Mouse (Mus musculus): ENCODE results near the gene Arf5.

Gene Arf5

DNA sequence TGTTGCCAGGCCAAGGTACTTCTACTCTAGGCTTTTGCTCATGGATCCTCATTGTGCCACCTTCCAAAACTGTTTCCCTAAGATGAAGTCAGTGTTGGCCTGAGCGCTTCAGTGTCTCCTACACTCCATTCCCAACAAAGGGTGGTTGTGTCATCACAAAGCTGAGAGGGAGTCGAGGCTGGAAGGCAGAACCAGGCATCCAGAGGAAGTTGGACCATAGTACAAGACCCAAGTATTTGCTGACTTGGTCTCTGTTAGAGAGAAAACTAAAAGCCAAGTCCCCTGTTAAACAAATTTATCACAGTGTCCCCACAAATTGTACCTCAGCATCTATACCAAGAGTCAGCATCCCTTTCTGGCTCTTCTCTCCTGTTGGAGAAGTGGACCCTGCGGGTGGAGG lies 4.9 kb downstream of the Arf5 start, which contains the start of gene Gcc1:
Gene Gcc1, minus strand, starts transcription at position 101 of the 400 bp plus-strand sequence.
- no peak for DNase-seq (ENCODE audit: low spot score)

DNA sequence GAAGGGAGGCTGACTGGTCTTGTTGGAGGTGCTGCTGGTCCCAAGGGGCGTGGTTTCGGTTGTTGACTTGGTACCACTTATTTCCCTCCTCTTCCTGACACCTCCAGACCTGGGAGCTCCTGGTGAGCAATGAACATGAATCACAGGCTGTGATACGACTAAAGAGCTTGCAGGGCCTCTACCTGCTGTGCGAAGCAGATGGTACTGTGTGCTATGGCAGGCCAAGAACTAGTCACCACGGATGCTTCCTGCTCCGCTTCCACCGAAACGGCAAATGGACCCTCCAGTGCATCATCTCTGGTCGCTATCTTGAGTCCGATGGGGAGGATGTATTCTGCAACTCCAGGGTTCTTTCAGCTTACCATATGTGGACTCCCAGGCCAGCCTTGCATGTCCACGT lies 6.5 kb downstream of the Arf5 start:
- no peak for DNase-seq (ENCODE audit: low spot score)

DNA sequence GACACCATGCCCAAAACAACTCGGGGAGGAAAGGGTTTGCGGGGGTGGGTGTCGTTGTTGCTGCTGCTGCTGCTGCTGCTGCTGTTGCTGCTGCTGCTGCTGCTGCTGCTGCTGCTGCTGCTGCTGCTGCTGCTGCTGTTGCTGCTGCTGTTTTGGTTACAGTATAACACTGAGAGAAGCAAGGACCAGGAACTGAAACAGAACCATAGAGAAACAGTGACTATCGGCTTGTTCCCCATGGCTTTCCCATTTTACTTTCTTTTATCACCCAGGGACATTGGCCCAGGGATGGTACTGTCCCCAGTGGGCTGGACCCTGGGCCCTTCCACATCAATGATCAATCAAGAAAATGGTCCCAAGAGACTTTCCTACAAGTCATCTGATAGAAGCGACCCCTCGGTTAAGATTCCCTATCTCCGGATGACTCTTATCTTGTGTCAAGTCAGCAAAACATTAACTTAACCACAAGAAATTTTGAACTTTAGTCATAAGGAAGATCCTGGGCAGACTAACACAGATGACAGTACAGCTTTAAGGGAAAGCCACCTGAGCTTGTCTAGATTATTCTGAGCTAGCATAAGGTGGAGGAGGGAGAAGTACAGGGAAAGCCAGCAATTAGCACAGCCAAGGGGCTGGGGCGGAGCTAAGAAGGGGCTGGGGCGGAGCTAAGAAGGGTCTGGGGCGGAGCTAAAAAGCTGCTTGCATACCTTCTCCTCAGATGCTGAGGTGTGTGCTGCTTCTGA lies 7.6 kb downstream of the Arf5 start:
- DNase-seq (ENCODE audit: low spot score) = no peak

DNA sequence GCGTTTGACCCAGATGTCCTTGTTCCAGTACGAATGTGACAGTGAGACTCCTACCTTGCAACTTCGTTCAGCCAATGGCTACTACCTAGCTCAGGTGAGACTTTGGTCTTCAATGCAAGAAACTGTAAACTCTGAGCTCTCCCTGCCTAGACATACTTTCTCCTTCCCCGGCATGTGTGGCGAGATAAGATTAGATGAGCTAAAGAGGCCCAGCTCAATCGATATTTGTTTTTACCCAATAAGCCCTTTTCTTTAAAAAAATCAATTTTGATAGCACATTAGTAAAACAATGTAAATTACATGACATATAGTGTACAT lies 8.1 kb downstream of the Arf5 start:
- DNase-seq (ENCODE audit: low spot score) = no peak

DNA sequence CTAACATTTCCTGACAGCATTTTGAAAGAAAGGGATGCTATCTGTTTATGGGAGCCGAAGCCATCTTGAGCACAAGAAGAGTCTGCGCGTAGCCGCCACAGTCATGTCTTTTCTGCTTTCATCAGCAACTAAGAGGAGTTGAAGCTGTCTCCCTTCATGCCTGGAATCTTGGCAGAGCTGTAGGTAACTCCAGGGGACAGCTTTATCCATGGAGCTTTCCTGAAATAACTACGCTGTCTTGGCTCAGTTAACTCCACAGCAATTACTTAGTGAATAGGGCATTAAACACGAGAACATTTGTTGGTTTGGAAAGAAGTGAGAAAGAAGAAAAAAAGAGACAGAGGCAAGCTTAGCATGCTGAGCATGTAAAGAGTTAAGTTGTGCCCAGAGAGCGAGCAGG lies 24.6 kb downstream of the Arf5 start:
- DNase-seq (ENCODE audit: low spot score) = no peak

DNA sequence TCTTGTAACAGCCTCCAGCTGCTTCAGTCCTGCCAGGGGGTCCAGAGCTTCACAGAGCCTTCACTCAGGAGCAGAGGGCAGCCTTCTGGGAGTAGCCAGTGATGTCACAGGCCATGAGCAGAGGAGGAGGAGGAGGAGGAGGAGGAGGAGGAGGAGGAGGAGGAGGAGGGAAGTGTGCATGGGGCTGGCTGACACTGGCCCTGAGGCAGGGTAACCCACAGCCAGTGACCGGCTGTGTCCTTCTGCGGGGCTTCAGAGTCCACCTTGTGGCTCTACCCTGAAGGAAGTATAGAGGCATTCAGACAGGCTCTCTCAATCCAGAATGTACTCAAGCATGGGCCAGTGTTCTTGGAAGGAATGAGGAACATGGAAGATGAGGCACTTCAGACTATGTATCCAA lies 25.9 kb downstream of the Arf5 start, which contains the start of gene Pax4:
Gene Pax4, minus strand, starts transcription at position 101 of the 400 bp plus-strand sequence.
- DNase-seq (ENCODE audit: low spot score) = no peak

DNA sequence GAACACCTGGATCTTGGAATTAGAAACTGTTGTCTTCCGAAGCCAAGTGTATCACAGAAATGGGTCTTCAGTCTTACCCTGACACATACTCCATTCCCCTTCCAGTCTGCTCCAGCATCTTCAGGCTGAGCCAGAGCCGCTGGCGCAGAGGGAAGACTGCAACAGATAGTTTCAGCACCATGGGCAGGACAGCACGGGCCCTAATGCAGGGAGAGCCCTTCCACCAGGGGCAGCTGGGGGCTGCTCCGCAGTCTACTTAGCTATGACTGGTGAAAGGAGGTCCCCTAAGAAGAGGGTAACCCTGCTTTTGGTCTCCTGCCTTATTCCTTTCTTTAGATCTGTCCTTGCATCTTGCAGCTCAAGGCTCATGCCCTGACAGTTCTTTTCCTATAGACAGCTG lies 27.1 kb downstream of the Arf5 start:
- no peak for DNase-seq (ENCODE audit: low spot score)

DNA sequence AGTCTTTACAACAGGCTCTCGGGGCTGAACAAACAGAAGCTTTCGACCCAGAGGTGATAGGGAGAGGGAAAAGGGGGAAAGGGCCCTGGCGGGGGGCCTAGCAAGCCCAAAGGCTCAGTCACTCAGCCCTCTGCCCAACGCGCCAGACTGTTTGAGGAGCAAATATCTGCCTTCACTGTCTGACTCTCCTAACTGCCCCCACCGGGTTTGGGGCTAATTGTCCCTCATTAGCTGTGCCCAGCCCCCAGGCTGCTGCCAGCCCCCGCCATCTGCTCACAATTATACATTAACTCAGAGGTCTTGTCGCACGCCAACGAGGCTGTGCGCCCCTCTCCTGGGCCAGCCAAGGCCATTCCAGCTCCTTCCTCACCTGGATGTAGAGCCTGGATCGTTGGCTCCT lies 27.6 kb downstream of the Arf5 start:
- no peak for DNase-seq (ENCODE audit: low spot score)

DNA sequence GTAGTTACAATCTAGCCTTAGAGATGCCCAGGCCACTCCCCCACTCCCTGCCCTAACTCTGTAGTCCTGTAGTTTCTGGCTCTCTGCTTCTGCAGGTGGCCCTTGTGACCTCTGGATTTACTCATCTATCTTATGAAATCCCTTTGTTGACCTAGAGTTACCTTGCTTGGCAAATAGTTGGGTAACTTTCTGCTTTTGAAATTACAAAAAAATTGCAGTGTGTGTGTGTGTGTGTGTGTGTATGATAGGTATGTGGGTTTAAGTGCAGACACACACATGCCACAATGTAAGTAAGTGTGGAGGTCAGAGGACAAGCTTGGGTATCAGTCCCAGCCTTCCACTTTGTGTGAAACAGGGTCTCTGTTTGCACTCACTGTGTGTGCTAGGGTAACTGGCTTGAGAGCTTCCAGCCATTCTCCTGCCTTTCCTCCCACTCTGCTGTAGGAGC lies 35.9 kb downstream of the Arf5 start:
- no peak for DNase-seq (ENCODE audit: low spot score)

DNA sequence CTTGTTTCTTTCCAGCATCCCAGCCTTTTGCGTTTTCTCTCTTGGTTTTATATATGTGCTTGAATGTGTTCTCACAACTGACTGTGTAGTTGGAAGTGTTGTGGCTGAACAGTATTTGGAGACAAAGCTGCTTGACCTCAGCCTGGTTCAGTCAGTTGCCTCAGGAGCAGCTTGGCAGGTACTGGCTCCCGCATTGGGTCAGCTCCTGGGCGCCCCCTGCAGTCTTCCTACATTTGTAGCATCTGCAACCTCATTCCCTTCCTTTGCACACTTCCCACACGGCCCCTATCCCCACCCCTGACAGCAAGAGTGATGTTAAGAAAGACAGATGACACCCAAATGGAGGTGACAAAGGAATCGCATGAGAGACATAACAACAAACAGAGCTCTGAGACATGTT lies 37.2 kb downstream of the Arf5 start:
- peak; percentile 71 for DNase-seq (ENCODE audit: low spot score)

DNA sequence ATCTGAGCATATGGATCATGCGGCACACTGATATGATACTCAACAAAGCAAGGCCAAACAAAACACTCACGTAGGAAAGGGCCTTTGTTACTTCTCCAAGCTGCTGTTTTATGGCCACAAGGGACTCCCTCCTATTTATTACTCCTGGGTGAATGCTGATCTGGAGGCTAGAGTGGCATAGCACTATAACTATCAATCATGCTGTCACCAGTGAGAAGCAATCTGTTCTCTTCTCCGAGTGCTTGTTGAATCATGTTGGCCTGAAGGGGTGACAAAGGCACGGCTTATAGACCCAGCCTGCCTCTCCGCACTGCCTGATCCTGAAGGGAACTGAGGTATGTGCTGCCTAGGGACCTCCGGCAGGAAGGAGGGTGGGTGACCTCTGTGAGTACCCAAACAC lies 41.3 kb downstream of the Arf5 start:
- DNase-seq (ENCODE audit: low spot score) = no peak

DNA sequence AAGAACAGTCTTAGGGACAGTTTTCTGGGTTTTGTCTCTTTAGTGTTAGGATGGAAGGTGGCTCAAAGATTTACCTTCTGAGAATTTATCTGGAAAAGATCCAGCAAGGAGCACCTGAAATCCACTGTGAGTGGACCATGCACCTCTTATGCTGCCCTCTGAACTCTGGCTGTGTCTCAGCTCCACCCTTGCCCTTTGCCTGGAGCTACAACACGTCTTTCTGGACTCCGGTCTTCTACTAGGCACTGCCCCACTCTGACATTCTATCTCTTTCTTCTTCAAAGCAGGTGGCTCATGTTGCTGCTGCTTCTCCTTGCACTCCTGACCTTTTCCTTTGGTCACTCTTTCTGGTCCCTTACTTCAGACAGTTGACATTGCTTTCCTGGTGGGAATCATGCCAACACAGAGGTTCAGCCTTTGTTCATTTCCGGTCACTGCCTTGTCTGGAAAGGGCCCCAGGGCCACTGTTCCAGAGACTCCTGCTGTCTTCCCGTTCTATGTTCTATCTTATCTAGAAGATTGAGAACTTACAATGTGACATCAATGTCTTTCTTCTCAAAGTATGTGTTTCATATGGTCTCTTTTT lies 46.8 kb downstream of the Arf5 start:
- DNase-seq (ENCODE audit: low spot score) = no peak

DNA sequence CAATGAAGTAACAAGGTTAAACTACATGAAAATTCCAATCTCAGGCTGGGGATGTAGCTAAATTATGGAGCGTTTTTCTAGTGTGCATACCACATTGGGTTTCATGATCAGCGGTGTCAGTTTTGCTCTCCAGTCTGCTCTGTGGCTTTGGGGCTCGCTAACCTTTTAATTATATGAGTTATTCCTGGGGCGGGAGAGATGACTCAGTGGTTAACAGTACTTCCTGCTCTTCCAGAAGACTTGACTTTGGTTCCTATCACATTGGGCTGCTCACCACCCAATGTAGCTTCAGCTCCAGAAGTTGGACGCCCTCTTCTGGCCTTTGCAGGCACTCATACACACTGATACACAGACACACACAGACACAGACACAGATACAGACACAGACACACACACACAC lies 47.3 kb downstream of the Arf5 start:
- DNase-seq (ENCODE audit: low spot score) = no peak

DNA sequence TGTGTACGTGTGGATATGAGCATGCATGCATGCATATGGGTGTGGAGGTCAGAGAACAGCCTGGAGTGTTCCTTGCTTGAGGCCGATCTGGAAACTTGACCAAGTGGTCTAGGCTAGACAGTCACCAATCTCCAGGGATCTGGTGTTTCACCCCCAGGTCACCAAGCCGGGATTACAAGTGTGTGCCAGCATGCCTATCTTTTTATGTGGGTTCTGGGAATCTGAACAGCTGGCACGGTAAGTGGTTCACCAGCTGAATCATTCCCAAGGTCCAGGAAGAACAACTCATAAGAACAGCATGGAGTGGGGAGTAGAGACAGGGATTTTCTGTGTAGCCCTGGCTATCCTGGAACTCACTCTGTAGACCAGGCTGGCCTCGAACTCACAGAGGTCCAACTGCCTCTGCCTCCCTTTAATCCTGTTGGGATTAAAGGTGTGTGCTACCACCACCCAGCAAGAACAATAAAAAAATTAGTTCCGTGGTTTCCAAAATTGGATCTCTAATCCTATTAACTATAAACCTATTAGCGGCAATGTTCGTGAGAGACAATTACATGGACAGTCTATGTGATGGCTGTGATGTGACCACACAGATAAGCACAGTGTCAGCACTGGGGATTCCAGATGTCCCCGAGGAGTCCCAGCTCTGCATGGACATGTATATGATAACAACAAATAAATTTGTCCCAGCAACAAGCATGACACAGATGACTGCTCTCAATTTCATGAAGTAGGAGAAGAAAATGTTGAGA lies 48.1 kb downstream of the Arf5 start:
- no peak for DNase-seq (ENCODE audit: low spot score)

DNA sequence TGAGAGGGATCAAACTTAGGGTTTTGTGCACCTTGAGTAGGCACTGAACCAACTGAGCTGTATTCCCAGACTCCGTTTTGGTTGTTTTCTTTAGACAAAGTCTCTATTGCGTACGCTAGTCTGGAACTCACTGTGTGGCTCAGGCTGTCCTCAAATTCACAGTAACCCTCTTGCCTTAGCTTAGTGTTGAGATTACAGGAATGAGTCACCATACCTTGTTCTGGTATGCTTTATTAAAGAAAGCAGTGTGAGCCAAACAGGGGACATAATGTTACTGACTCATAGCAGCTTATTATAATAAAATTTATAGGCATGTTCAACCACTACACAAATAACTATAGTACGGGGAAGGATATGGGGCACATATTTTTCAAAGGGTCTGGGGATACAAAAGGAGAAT lies 50.9 kb downstream of the Arf5 start:
- no peak for DNase-seq (ENCODE audit: low spot score)

DNA sequence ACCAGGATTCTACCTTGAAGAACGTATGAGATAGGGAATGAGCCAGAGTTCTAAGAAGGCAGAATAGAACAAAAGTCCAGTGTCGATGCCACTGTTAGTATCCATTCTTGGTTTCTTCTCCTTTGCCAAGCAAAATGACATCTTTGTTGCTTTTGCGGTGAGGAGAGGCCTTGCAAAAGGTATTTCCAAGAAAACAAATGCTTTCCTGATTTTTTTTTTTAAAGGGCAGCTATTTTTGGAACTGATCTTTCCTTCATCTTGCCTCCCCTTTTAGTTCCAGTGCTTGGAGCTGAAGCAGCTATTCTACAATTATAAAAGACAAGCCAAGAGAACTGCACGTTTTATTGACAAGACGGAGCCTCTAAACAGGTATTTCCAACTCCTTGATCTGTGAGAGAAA lies 51.5 kb downstream of the Arf5 start, which contains the start of gene Snd1:
Gene Snd1, plus strand, starts transcription at position 301 of the 400 bp plus-strand sequence.
- DNase-seq (ENCODE audit: low spot score) = no peak
